Mouse (Mus musculus) MEL (cell line): ENCODE measurements around the gene Tomm20.

ENCODE experiments used
- BHLHE40 ChIP-seq: IDR thresholded peaks from 2 replicates; pipeline ENCODE4 v1.6.1; 2012; ENCODE audit warnings: low read depth, mild to moderate bottlenecking, inconsistent platforms, low read length, improper control_type of control experiment, borderline replicate concordance
- CTCF ChIP-seq, 3 experiments: IDR thresholded peaks in 2 of 3; conservative IDR thresholded peaks in 1 of 3; 2 replicates each; pipeline ENCODE4 v1.5.1; 2011 to 2012; ENCODE audit warnings: low read length in 3 of 3, low read depth in 2 of 3, mild to moderate bottlenecking in 2 of 3, improper control_type of control experiment in 1 of 3, inconsistent platforms in 1 of 3, mixed read lengths in 1 of 3, moderate library complexity in 1 of 3; ENCODE audit not compliant: control insufficient read depth in 1 of 3, insufficient read depth in 1 of 3, poor library complexity in 1 of 3, severe bottlenecking in 1 of 3
- POLR2A ChIP-seq, 2 experiments: IDR thresholded peaks; 2 replicates each; pipeline ENCODE4 v1.6.1; 2011 to 2012; ENCODE audit warnings: low read length in 2 of 2, mild to moderate bottlenecking in 2 of 2, control low read depth in 1 of 2, improper control_type of control experiment in 1 of 2, low read depth in 1 of 2, moderate library complexity in 1 of 2; ENCODE audit not compliant: control insufficient read depth in 1 of 2, insufficient read depth in 1 of 2, poor library complexity in 1 of 2
- POLR2AphosphoS2 ChIP-seq: IDR thresholded peaks from 2 replicates; pipeline ENCODE4 v1.6.1; 2011; ENCODE audit warnings: low read length, improper control_type of control experiment
- USF1 ChIP-seq: IDR thresholded peaks from 2 replicates; pipeline ENCODE4 v1.6.1; 2014; ENCODE audit warnings: low read depth, mild to moderate bottlenecking, inconsistent platforms, low read length, improper control_type of control experiment, moderate library complexity
- USF2 ChIP-seq, 2 experiments: IDR thresholded peaks; 2 replicates each; pipeline ENCODE4 v1.6.1; 2011 to 2012; ENCODE audit warnings: improper control_type of control experiment in 2 of 2, low read length in 2 of 2, borderline replicate concordance in 1 of 2, inconsistent platforms in 1 of 2, low read depth in 1 of 2, mild to moderate bottlenecking in 1 of 2; ENCODE audit not compliant: insufficient read depth in 1 of 2

GRCm38 (mm10) chr8:126962871-126963270 lies 17.2 kb upstream of the Tomm20 start:
- no peak for TF ChIP-seq POLR2AphosphoS2
- no peak for TF ChIP-seq USF1
- no peak for TF ChIP-seq CTCF (IDR thresholded peaks at IDR 0.05 in 2 of 3, conservative IDR thresholded peaks at IDR 0.05 in 1 of 3; ENCODE audit: control insufficient read depth in 1 of 3, insufficient read depth in 1 of 3, low read depth in 2 of 3, low read length in 3 of 3, poor library complexity in 1 of 3, severe bottlenecking in 1 of 3)
- TF ChIP-seq POLR2A (IDR thresholded peaks at IDR 0.05; ENCODE audit: control insufficient read depth in 1 of 2, insufficient read depth in 1 of 2, low read depth in 1 of 2, low read length in 2 of 2, poor library complexity in 1 of 2): no peak
- TF ChIP-seq BHLHE40: no peak
- no peak for TF ChIP-seq USF2 (IDR thresholded peaks at IDR 0.05; ENCODE audit: borderline replicate concordance in 1 of 2, insufficient read depth in 1 of 2, low read depth in 1 of 2, low read length in 2 of 2)
